Mouse (Mus musculus) midbrain, embryonic 11.5 days (tissue): ENCODE data around the gene Rnf151. TPM values are rescaled to one million over a fixed set of nuclear protein-coding genes. Genes with fewer than 3 reads are reported as not detected.
A peak's percentile ranks its signal among the peaks of the same experiment; 100 is the strongest.

ENCODE experiments used
- ATAC-seq: fragments of 200-750 bp; cut with Nextera tagmentation; 2 replicates; pipeline ENCODE4 v1.8.0; 2017; ENCODE audit warnings: moderate TSS enrichment, moderate library complexity; ENCODE audit not compliant: low FRiP score
- DNase-seq: peaks from one replicate; pipeline ENCODE4 v3.0.0; 2015; ENCODE audit warnings: low spot score; ENCODE audit errors: missing footprints
- H3K27ac ChIP-seq: fragments of 300-500 bp; sonication (generic); 2 replicates; pipeline ENCODE4 v1.5.1; 2014; ENCODE audit warnings: low read depth, low read length
- H3K27me3 ChIP-seq: fragments of 300-500 bp; sonication (generic); 2 replicates; pipeline ENCODE4 v1.6.1; 2014; ENCODE audit warnings: mild to moderate bottlenecking, low read length, moderate library complexity, mixed read lengths; ENCODE audit not compliant: control insufficient read depth, insufficient read depth
- H3K36me3 ChIP-seq: fragments of 300-500 bp; sonication (generic); 2 replicates; pipeline ENCODE4 v1.6.1; 2014; ENCODE audit warnings: mild to moderate bottlenecking, low read length, moderate library complexity, mixed read lengths; ENCODE audit not compliant: control insufficient read depth, insufficient read depth
- H3K4me1 ChIP-seq: fragments of 300-500 bp; sonication (generic); 2 replicates; pipeline ENCODE4 v1.6.1; 2014; ENCODE audit warnings: low read length; ENCODE audit not compliant: control insufficient read depth, insufficient read depth
- H3K4me2 ChIP-seq: fragments of 300-500 bp; sonication (generic); 2 replicates; pipeline ENCODE4 v1.6.1; 2014; ENCODE audit warnings: mild to moderate bottlenecking, moderate library complexity
- H3K4me3 ChIP-seq: fragments of 300-500 bp; sonication (generic); 2 replicates; pipeline ENCODE4 v1.5.1; 2014; ENCODE audit warnings: low read depth, low read length
- H3K9ac ChIP-seq: fragments of 300-500 bp; sonication (generic); 2 replicates; pipeline ENCODE4 v1.6.1; 2014; ENCODE audit warnings: low read length
- H3K9me3 ChIP-seq: fragments of 300-500 bp; sonication (generic); 2 replicates; pipeline ENCODE4 v1.6.1; 2016; ENCODE audit warnings: low read length; ENCODE audit not compliant: control insufficient read depth
- WGBS: fragments of 180-500 bp; shearing (Covaris S2); extraction: QIAGEN DNeasy Blood & Tissue Kit; methylation state at CpG from one replicate; pipeline ENCODE4 v1.1.7; 2014; 5-methylcytosine and 5-hydroxymethylcytosine counted together
- polyA plus RNA-seq: library from polyadenylated mRNA; unstranded; fragments of >200 nt; fragmentation: Nextera tagmentation; extraction: Ambion mirVana; gene quantifications from 2 replicates; pipeline ENCODE4 v1.2.1, GENCODE M21; 2014

Gene Rnf151
- 0.22 TPM in 1 of 2 replicates, not detected in the other for polyA plus RNA-seq

GRCm38 (mm10) chr17:24717943-24718342 lies at the start of gene Rnf151, which contains the start of gene Rps2:
Gene Rnf151, minus strand, starts transcription at chr17:24718063.
Gene Rps2, plus strand, starts transcription at chr17:24718116.
- Histone ChIP-seq H3K9ac (no peak within 1 kb of the TSS), H3K9me3 (no peaks in the 10 kb centered on the region), H3K36me3 (peaks cover 11% of the 10 kb centered on the region), H3K27ac (no peak within 1 kb of the TSS), H3K4me3 (peak within 1 kb of the TSS; percentile 88), H3K27me3 (no peaks in the 10 kb centered on the region), H3K4me1 (peaks cover 7% of the 10 kb centered on the region), H3K4me2 (peak within 1 kb of the TSS; percentile 55)
- ATAC-seq (no peak), DNase-seq (no peak)
- 82% methylated on average over 4 of the region's 4 CpGs for WGBS

GRCm38 (mm10) chr17:24766266-24766875 lies 48.5 kb upstream of the Rnf151 start:
- DNase-seq: peak; percentile 81
- Histone ChIP-seq H3K9ac (no peak overlapping the region), H3K9me3 (no peaks in the 10 kb centered on the region), H3K27me3 (no peaks in the 10 kb centered on the region), H3K4me1 (no peaks in the 10 kb centered on the region), H3K27ac (no peak overlapping the region), H3K4me3 (no peak overlapping the region), H3K4me2 (no peak overlapping the region), H3K36me3 (no peaks in the 10 kb centered on the region)
- ATAC-seq: no peak
- WGBS: 20% methylated on average over 12 of the region's 12 CpGs

GRCm38 (mm10) chr17:24765016-24765905 lies 47.4 kb upstream of the Rnf151 start:
- DNase-seq: peak; percentile 83
- Histone ChIP-seq H3K27ac (no peak overlapping the region), H3K4me1 (no peaks in the 10 kb centered on the region), H3K27me3 (no peaks in the 10 kb centered on the region), H3K9me3 (no peaks in the 10 kb centered on the region), H3K36me3 (no peaks in the 10 kb centered on the region), H3K9ac (no peak overlapping the region), H3K4me2 (no peak overlapping the region), H3K4me3 (no peak overlapping the region)
- 59% methylated on average over 21 of the region's 22 CpGs for WGBS
- ATAC-seq: no peak

- ATAC-seq (no peak), DNase-seq (no peak)
- Histone ChIP-seq H3K4me3 (no peak overlapping the region), H3K4me1 (no peaks in the 10 kb centered on the region), H3K27me3 (no peaks in the 10 kb centered on the region), H3K36me3 (no peaks in the 10 kb centered on the region), H3K9me3 (no peaks in the 10 kb centered on the region), H3K4me2 (no peak overlapping the region), H3K9ac (no peak overlapping the region), H3K27ac (no peak overlapping the region)
- whole genome bisulfite sequencing: 56% methylated on average over 5 of the region's 5 CpGs
Measured at GRCm38 (mm10) chr17:24761121-24761520, 43.3 kb upstream of the Rnf151 start.

GRCm38 (mm10) chr17:24757394-24757793 lies 39.5 kb upstream of the Rnf151 start:
- Histone ChIP-seq H3K36me3 (no peaks in the 10 kb centered on the region), H3K27ac (no peak overlapping the region), H3K27me3 (peaks cover 27% of the 10 kb centered on the region), H3K4me3 (no peak overlapping the region), H3K9ac (no peak overlapping the region), H3K4me2 (no peak overlapping the region), H3K4me1 (peaks cover 6% of the 10 kb centered on the region), H3K9me3 (no peaks in the 10 kb centered on the region)
- DNase-seq (no peak), ATAC-seq (no peak)
- WGBS: 85% methylated on average over 1 of the region's 1 CpGs

GRCm38 (mm10) chr17:24752415-24753394 lies 34.8 kb upstream of the Rnf151 start, which contains the start of gene Hs3st6:
Gene Hs3st6, plus strand, starts transcription at chr17:24752988.
- no peak within 1 kb of the TSS for H3K27ac ChIP-seq
- H3K4me1 ChIP-seq: peaks cover 7% of the 10 kb centered on the region
- H3K9ac ChIP-seq: peak within 1 kb of the TSS; percentile 33; the same call in 1 of the 2 replicates
- under 1% methylated on average over 68 of the region's 82 CpGs for WGBS
- H3K36me3 ChIP-seq: no peaks in the 10 kb centered on the region
- peak within 1 kb of the TSS; percentile 48 for H3K4me3 ChIP-seq
- DNase-seq (peak; percentile 93), ATAC-seq (peak; percentile 91)
- peak within 1 kb of the TSS; percentile 96 for H3K4me2 ChIP-seq
- H3K27me3 ChIP-seq: peaks cover 52% of the 10 kb centered on the region
- no peaks in the 10 kb centered on the region for H3K9me3 ChIP-seq

GRCm38 (mm10) chr17:24751528-24751927 lies 33.7 kb upstream of the Rnf151 start:
- Histone ChIP-seq H3K27me3 (peaks cover 52% of the 10 kb centered on the region), H3K4me3 (no peak overlapping the region), H3K36me3 (no peaks in the 10 kb centered on the region), H3K4me2 (no peak overlapping the region), H3K9me3 (no peaks in the 10 kb centered on the region), H3K4me1 (peaks cover 7% of the 10 kb centered on the region), H3K9ac (no peak overlapping the region), H3K27ac (no peak overlapping the region)
- WGBS: 19% methylated on average over 4 of the region's 4 CpGs
- no peak for ATAC-seq
- peak; percentile 86 for DNase-seq

- no peak overlapping the region for H3K4me3 ChIP-seq
- no peak overlapping the region for H3K27ac ChIP-seq
- no peak overlapping the region for H3K4me2 ChIP-seq
- DNase-seq (peak; percentile 56), ATAC-seq (no peak)
- peaks cover 21% of the 10 kb centered on the region for H3K27me3 ChIP-seq
- whole genome bisulfite sequencing: 45% methylated on average over 4 of the region's 4 CpGs
- H3K9ac ChIP-seq: no peak overlapping the region
- no peaks in the 10 kb centered on the region for H3K4me1 ChIP-seq
- no peaks in the 10 kb centered on the region for H3K9me3 ChIP-seq
- no peaks in the 10 kb centered on the region for H3K36me3 ChIP-seq
Measured at GRCm38 (mm10) chr17:24746986-24747385, 29.1 kb upstream of the Rnf151 start.
